Mouse (Mus musculus) spleen, postnatal 4 days (tissue): ENCODE data around the gene Ccdc187.

ENCODE experiments used
- DNase-seq, 2 experiments: peaks; one replicate each; pipeline ENCODE4 v3.0.0; 2022; ENCODE audit warnings: low spot score in 2 of 2

Ccdc187 gene

GRCm38 (mm10) chr2:26316576-26317246 lies 22.4 kb upstream of the Ccdc187 start:
- DNase-seq, result no peak

- DNase-seq, result no peak
Measured at GRCm38 (mm10) chr2:26315925-26316311, 21.6 kb upstream of the Ccdc187 start.

DNA sequence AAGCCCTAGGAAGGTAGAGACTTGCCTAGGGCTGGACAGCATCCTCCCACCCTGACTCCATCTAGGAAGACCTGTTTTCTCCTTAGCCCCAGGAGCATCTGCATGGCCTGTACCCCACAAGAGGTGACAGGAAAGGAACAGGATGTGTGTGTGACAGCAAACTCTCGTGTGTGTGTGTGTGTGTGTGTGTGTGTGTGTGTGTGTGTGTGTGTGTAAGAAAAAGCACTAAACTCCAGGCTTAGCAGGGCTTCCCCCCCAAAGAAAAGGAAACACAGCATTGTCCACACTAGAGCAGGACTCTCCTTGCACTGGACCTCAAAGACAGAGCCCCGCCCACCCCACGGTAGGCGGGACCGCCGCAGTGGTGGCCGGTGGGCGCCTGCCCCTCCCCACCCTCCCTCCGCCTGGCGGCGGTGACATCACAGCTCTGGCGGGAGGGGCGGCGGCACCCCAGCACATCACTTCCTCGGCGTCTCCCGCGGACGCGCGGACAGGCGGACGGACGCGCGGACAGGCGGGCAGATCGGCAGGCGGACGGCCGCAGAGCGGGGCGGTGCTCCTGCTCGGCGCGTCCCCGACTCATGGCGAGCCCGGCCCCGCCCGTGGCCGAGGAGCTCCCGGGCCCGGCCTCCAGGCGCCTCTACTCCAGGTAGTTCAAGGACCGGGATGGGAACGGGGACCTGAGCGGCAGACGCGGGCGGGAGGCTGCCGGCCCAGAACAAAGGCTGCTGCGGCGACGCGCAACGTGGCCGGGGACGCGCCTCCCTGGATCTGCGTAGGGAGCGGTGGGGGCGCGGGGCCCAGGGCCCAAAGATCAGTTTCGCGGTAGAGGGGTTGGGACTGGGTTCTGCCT lies 20.9 kb upstream of the Ccdc187 start, which contains the start of gene Gpsm1:
Gene Gpsm1 (plus strand): TSS at position 444 of the 853 bp plus-strand sequence.
- DNase-seq, result peak; percentile 54 to 76

DNA sequence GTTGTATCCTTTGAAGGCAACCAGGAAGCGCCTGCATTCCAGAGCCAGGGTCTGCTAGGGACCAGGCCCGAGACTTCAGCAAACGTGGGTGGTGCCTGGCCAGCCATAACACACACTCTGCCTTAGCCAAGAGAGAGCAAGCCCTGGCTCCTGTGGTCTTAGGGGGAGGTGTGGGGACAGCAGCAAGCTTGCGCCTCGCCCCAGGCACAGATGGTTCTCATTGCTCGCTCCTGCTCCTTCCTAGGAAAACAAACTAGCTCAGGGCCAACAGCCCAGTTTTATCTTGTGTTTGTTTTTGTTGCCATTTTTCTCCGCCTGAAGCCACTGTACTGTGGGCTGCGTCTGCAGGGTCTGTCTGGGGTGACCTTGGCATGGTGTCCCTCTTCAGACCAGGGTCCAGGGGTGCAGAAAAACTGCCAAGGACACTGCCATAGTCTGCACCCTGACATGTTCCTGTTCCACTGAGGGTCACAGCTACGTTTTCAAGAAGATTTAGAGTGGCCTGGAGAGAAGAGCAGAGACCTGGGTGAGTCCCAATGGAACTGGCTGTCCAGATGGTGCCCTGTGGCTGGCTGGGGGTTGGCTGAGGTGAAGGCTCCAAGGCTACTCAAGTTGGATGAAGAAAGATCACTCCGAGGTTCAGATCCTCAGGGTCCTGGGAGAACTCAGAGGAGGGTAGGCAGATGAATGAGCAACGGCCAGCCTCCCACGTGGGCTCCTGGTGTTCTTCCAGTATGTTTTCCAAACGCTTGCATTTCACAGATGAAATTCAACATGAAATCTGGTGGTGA lies 20.1 kb upstream of the Ccdc187 start:
- DNase-seq, result no peak

GRCm38 (mm10) chr2:26313394-26313793 lies 19.0 kb upstream of the Ccdc187 start:
- no peak for DNase-seq

- no peak for DNase-seq
Measured at GRCm38 (mm10) chr2:26312812-26313211, 18.5 kb upstream of the Ccdc187 start.

GRCm38 (mm10) chr2:26311936-26312335 lies 17.6 kb upstream of the Ccdc187 start:
- DNase-seq, result no peak

DNA sequence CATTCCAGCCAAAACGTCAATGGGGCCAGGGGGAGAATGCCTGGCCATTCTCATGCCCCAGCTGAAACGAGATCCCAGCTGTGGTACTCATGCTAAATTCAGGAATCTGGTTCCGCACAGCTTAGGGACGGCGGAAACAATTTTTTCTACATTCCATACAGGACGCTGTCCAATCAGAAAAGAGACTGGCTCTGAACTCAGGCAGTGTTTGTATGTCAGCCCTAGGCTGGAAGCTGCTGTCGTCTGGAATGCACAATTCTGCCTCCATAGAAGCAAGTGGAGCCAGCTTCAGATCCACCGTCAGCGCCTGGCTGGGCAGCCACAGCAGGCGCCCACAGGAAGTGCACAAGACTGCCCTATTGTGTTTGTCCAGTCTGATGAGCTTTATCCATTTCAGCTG lies 15.4 kb upstream of the Ccdc187 start:
- DNase-seq, result no peak

- DNase-seq, result no peak
Measured at GRCm38 (mm10) chr2:26306702-26307101, 12.3 kb upstream of the Ccdc187 start.

GRCm38 (mm10) chr2:26305555-26305954 lies 11.2 kb upstream of the Ccdc187 start:
- no peak for DNase-seq

DNA sequence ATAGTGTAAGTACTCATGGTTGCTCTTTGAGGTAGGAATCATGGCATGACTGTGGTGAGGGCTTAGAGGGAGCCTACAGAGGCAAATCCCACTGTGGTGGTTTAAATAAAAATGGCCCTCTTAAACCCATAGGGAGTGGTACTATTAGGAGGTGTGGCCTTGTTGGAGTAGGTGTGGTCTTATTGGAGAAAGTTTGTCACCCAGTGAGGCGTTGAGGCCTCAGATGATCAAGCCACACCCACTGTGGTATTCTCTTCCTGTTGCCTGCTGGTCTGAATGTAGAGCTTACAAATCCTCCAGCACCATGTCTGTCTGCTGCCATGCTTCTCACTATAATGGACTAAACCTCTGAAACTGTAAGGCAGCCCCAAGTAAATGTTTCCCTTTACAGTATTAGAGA lies 10.4 kb upstream of the Ccdc187 start:
- DNase-seq, result no peak

DNA sequence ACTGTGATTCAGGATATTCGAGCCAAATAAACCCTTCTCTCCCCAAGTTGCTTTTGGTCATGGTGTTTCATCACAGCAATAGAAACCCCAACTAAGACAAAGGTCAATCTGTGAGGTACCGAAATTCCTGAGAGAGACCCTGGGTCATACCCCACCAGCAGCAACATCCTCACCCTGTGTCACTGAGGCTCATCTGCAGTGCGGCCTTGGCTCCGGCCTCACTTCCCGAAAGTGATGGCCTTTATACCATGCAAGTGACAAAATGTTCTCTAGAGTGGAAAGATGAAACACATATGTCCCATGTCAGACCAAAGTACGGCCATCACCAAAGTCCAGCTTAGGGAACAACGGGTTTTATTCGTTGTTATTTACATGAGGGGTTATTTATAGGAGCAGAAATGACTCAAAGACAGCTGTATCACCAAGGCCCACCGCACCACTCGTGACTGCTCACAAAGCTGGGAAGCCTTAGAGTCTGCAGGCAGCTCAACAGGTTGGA lies 7.7 kb upstream of the Ccdc187 start:
- no peak for DNase-seq

GRCm38 (mm10) chr2:26300808-26301174 lies 6.4 kb upstream of the Ccdc187 start:
- peak; percentile 75 to 90 for DNase-seq

- no peak for DNase-seq
Measured at GRCm38 (mm10) chr2:26300161-26300807, 5.9 kb upstream of the Ccdc187 start.

DNA sequence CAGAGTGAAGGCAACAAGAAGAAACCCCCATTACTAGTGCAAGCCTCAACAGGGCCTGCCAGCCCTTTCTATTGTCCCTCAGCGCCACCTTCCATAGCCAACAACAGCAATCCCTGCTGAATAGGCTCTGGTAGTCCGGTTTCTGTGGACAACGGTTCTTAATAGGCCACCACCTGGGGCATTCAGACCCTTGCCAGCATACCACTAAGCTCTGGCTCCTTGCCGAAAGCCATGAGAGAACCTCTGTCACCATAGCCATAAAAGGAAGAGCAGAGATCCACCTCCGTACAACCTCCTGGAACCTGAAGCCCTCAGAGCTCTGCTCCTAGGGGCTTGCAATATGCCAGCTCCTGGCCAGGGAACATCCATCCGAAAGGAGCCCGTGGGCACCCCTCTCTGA lies 5.0 kb upstream of the Ccdc187 start:
- no peak for DNase-seq

DNA sequence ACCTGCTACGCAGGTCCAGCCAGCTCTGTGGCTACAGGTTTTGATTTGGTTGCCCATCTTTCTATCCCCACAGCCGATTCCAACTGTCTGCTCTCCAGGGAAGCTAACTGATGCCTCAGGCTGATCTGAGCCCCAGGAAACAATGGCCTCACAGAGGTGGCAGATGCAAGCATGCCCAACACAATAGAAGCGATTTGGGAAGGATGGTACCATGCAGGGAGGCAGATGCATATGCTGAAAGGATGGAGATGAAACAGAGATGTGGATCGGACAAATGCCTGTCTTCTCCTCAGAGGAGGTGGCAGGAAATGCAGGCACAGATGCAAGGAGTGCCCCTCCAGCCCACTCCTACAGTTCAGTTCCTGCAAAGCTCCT lies 4.5 kb upstream of the Ccdc187 start:
- no peak for DNase-seq

DNA sequence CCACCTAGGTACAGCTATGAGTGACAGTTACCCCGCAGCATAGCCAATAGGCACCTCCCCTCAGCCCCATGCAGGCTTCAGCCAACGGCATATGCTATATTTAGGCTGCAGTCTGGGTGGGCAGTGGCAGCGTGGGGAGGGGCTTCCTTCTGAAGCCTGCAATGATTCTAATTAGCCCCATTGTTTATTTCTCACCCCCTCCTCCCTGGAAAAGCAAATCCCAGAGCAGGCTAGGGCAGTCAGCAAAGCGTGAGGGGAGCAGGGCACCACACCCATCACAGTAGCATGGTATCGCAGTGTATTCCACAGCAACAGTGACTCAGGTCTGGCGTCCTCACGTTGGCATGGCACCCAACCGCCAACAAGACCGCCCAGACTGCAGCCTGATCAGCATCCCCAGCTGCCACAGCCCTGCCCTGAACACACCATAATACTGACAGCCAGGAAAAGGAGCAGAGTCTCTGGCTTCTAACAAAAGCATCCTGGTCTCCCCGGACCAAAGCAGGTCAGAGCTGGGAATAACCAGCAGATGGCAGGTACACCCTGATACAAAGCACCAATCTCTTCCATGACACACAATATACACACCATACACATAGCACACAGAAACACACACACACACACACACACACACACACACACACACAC lies 4.0 kb upstream of the Ccdc187 start:
- DNase-seq, result no peak

GRCm38 (mm10) chr2:26296606-26297195 lies 2.3 kb upstream of the Ccdc187 start:
- no peak for DNase-seq

DNA sequence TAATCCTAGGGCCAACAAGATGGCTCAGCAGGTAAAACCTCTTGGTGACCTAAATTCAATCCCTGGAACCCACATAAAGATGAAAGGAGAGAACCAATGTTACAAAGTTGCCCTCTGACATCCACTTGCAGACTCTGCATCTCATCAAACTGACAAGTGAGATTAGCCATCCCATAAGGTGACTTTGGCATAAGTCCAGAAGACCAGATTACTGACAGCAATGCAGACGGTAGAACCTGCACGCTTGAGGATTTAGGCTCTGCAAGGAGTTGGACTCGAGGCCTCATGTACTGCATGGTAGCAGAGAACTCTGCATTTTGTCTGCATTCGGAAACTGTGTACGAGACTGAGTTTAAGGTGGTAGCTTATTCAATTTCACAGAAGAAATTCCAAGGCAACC lies 4.2 kb downstream of the Ccdc187 start:
- no peak for DNase-seq

- DNase-seq, result no peak
Measured at GRCm38 (mm10) chr2:26286391-26286790, 8.0 kb downstream of the Ccdc187 start.

DNA sequence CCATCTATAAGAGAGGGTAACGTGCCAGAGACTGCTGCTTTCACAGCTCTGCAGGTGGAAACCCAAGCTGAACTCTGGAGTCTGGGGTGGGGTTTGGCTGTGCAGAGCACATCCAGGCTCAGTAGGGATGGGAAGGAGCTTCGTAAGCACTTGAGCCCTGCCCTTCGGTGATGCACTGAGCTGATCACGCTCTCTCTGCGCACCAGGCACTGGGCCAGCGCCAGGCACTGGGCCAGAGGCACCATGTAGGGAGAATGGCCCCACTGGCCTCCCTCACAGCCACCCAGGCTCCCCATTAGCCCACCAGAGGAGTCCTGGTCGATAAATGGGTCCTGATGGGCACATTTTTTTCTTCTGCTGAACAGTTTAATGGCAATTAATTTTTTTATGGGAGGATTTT lies 8.6 kb downstream of the Ccdc187 start:
- DNase-seq, result no peak
